Mouse (Mus musculus) left cerebral cortex, postnatal 14 days (tissue): Measurements from ENCODE around the gene Depdc5. TPM values are rescaled to one million over a fixed set of nuclear protein-coding genes. Genes with fewer than 3 reads are reported as not detected.
"Not testable (repeated sequence)": the region's sequence is repeated elsewhere in the genome, so short reads cannot be mapped to it uniquely, and the experiment has no call there.

ENCODE experiments used
- DNase-seq, 2 experiments: peaks; one replicate each; pipeline ENCODE4 v3.0.0; 2021 to 2022; ENCODE audit warnings: low spot score in 2 of 2, mixed read lengths in 1 of 2
- intact Hi-C: fragments of 180-260 bp; cut with DNase I; formaldehyde crosslinking; loops from one replicate; pipeline ENCODE4 v1.15.1; 2025
- total RNA-seq, 2 experiments: library from RNA; stranded (reverse); gene quantifications; 2 replicates each; pipeline ENCODE4 v1.2.3; 2021

The Depdc5 gene
- total RNA-seq, 2 experiments from 2014 or later, result 56.0 to 61.8 TPM

DNA sequence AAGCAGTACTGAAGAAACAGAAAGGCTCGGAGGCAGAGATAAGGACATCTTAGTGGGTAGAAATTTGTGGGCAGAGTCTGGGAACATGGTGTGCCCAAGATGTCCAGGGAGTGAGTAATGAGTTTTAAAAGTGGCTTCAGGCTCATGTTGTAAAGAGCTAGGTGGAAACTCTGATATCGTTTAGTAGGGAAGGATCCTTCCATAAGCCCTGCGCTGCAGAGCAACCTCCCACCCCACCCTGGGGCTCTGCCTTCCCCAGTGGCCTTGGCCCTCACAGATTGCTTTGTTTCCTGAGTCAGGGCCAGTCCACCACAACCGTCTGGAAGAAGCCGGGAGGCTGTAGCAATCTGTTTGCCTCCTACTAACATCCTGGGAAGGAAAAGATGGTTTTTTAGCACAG is 152.1 kb downstream of the Depdc5 start:
- intact Hi-C loops, result no loop called here
- peak in 1 of 2 experiments; percentile 64 for DNase-seq

DNA sequence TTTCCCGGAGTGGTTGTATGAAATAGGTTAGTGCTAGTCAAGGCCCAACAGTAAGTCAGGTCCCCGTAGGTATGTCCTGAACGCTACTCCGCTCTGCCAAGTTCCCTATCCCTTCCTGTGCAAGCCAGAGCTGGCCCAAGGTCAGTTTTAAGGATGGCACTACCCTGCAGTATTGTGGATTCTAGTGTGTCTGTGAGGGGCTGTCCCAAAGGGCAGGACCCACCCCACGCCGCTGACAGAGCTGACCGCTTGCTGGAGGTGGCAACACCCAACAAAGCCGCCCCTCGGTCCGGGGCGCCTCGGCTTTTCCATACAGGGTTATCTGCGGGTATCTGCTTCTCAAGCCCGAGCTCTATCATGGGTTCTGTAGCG is 154.7 kb downstream of the Depdc5 start:
- no peak for DNase-seq
- intact Hi-C loops, result loop anchor here (2.0 kb wide), 1 partner anchor 27 kb away; no protein-coding TSS in a partner anchor

DNA sequence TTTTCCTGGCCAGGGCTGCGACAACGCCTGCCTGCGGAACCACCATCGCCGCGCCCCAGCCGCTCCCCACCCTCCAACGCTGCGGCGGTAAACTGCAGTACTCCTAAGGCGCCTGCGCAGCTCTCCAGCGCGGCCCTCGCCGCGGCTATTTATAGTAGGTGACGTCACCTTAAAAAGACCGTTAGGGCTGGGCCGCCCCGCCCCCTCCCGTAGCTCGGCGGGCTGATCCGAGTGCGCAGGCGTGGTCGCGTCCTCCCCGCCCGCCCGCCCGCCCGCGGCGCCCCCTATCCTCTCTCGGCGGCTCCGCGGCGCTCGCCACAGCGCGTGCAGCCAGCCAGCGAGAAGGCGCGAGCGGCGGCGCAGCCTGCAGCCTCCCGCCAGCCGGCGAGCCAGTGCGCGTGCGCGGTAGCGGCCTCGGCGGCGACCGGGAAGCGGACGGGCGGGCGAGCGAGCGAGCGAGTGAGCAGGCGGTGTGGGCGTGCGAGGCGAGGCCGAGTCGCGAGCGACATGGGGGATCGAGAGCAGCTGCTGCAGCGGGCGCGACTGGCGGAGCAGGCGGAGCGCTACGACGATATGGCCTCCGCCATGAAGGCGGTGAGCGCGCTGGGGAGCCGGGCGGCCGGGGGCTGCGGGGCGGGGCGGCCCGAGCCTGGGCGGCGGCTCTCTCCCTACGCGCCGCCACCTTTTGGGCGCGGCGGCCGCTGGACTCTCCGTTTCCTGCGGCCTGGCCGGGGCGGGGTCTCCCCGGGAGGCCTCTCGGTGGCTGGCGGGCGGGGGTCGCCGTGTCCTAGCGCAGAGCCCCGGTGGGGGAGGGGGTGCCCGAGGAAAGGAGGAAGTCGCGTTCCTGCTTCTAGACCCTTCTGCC is 155.3 kb downstream of the Depdc5 start, which contains the start of gene Ywhah:
TSS of gene Ywhah (plus strand) at position 256 of the 865 bp plus-strand sequence.
- peak; percentile 98 to 99 for DNase-seq
- intact Hi-C loops, result loop anchor here (2.0 kb wide), 1 partner anchor 28 kb away; no protein-coding TSS in a partner anchor

DNA sequence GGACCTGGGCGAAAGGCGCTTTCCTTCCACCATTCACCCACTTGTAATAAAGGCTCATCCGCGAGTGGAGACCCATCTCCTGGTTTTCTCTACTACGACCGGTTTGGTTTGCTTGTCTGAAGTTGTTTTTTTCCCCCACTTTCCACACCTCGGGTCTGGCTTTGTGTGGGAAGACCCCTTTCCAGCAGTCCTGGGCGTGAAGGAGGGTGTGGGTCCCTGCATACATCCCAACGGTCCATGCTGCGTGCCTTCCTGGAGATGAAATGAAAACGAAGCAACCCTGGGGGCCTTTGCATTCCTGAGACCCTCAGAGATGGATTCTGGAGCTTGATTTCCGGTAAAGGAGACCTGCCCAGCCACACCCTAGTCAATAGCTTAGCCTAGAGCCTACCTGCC is 155.9 kb downstream of the Depdc5 start:
- intact Hi-C loops, result loop anchor here (2.0 kb wide), 1 partner anchor 29 kb away; no protein-coding TSS in a partner anchor
- no peak for DNase-seq

DNA sequence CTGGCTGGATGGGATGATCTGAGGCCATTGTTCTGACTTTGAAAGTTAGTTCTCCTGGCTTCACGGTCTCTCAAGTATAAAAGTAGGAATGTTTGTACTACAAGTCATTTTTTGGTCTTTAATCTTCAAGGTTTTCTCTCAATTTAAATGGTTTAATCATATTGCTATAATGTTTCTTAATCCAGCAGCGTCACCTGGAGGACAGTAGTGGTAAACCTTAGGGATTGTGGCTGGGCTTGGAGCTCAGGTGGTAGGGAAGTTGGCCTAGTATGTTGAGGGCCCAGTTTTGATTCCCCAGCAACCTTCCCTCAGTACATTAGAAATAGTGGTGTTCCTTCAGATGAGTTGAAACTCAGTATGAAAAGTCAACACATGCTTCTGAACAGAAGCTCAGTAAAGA is 158.1 kb downstream of the Depdc5 start:
- DNase-seq, result no peak
- intact Hi-C loops, result loop anchor here (10.0 kb wide), 1 partner anchor 67 kb away; no protein-coding TSS in a partner anchor

DNA sequence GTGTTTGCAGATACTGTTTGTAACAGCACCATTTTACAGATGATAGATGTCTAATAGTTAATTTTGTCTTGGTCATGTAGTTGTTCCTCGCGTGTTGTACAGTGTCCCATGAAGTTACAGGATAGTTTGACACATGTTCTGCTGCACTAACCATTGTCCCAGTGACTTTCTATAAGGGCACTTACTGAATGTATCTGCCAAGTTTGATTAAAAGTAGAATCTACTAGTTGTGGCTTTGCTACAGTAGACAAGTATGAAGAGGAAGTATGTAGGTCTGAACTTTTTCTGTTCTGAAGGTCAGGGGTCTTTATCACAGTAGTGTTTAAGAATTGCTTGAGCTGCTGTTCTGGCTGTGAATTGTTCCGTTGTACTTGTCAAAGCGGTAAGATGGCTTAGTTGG is 159.8 kb downstream of the Depdc5 start:
- intact Hi-C loops, result loop anchor here (10.0 kb wide), 1 partner anchor 69 kb away; no protein-coding TSS in a partner anchor

DNA sequence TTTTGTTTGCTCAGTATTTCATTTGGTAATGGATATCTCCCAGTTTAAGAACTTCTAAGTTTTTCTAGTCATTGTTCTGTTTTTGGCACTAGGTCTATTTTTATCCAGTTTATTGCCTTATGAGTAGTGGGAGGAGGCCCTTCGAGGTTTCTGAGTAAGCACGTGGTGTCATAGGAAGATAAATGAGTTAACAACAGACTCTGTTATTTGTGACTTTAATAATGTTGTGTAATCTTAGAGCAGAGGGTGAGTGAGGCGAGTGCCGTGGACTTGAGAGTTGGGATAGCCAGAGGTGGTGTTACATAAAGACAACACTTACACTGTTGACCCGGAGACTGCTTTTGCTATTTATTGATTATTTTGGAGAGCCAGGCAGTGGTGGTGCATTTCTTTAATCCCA is 161.0 kb downstream of the Depdc5 start:
- intact Hi-C loops, result loop anchor here (10.0 kb wide), 1 partner anchor 70 kb away; no protein-coding TSS in a partner anchor
- no peak for DNase-seq

More for the DNA sequence above, 159.8 kb downstream of the Depdc5 start:
- no peak for DNase-seq

DNA sequence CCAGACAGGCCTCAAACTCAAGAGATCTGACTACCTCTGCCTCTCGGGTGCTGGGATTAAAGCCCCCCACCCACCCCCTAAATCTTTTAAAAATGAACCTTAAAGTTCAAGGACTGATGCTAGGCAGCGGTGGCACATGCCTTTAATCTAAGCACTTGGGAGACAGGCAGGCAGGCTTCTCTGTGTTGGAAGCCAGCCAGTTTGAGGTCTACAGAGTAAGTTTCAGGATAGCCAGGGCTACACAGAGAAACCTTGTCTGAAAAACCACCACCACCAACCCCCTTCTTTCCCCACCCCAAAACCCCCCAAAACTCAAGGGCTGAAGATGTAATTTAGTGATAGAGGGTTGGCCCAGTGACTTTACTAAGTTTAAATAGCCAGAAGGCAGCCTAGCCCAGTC is 165.2 kb downstream of the Depdc5 start:
- intact Hi-C loops, result loop anchor here (10.0 kb wide), 1 partner anchor 74 kb away; no protein-coding TSS in a partner anchor
- no peak for DNase-seq

DNA sequence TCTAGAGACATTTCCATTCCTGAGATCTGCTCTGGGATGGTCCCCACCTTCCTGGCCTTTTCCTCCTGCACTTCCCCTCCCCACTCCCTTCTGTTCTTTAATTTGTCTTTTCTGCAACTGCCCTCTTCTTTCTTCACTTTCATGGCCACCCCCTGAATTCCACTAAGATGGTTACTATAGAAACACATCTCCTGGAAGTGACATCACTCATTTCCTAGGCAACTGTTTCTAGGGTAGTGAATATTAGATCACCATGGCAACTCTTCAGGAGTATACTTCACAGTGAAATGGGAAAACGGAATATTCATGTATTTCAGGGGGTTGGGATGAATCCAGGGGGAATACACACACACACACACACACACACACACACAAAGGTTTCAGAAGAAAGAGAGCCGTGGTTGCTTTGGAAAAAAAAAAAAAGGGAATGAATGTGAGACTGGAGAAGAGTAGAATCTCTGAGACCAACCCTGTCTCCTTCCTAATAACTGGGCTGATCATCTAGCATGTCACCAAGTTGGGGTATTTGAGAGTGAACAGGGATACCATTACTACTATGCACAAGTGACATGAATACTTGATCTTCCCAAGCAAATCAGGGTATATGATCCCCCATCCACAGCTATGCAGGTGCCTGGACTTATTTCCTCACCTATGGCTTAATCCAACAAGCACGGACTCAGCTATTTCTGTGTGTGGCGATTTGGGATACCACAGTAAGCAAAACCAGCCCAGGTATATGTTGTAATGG is 167.1 kb downstream of the Depdc5 start:
- peak; percentile 54 to 83 for DNase-seq
- intact Hi-C loops, result loop anchor here (5.0 to 10.0 kb wide), 3 partner anchors 98 to 176 kb away; partner anchors contain the start of gene Prr14l

DNA sequence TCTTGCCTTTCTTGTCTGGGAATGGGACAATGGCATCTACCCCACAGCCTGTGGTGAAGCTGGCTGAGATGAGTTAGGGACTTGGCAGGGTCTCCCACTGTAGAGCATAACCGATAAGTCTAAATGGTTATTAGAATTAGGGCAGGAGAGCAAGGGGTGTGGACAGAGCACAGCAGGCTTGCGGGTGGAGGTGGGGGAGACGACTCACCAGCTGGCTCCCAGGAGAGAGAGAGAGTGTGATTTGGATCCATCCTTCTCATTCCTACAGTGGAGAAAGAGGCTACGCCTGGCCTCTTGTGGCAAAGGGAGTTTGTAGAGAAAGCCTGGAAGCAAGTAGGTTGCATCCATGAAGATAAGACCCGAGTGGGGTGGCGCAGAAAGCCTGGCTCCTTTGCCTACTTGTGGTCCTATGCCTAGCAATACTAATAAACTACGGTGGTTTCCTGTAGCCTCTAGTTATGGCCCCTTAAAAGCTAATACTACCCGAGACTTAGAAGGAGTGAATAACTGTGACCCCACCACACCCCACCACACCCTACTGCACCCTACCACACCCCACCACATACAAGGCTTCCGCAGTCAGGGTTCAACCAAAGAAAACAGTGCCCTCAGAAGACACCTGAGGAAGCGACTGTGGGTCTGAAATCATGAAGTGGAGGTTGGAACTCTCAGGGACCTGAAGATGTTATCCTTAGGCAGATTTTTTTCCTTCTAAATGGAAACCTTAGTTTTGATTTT is 168.7 kb downstream of the Depdc5 start:
- DNase-seq, result no peak
- intact Hi-C loops, result loop anchor here (5.0 to 10.0 kb wide), 3 partner anchors 100 to 177 kb away; partner anchors contain the start of gene Prr14l

DNA sequence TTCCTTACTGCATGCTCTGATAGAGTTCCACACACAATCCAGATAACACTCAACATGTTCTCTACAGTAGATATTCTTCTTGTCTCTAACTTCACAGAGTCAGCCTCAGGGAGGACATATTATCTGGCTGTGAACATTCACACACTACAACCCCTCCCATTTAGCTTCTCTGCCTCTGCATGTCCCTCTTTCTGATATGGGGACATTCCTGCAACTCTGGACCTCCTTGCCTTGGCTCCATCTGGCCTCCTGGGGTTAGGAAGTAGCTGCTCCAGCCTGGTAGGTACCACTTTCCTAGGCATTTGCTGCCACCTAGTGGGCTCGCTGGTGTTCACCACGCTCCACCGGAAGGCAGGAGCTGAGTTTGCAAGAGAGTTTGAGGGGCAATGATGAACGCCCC is 169.6 kb downstream of the Depdc5 start:
- peak; percentile 77 to 84 for DNase-seq
- intact Hi-C loops, result loop anchor here (5.0 to 10.0 kb wide), 3 partner anchors 101 to 178 kb away; partner anchors contain the start of gene Prr14l

DNA sequence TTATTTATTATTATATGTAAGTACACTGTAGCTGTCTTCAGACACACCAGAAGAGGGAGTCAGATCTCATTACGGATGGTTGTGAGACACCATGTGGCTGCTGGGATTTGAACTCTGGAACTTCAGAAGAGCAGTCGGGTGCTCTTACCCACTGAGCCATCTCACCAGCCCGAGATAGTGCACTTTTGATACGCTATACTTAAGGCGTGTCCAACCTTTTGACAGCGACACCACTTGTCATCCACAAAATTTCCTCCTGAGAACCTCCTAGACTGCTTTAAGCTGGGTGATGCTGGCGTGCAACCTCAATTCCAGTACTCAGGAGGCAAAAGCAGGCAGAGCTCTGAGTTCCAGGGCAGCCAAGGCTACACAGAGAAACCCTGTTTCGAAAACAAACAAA is 170.1 kb downstream of the Depdc5 start:
- intact Hi-C loops, result loop anchor here (5.0 to 10.0 kb wide), 3 partner anchors 101 to 179 kb away; partner anchors contain the start of gene Prr14l
- not testable (repeated sequence) for DNase-seq

DNA sequence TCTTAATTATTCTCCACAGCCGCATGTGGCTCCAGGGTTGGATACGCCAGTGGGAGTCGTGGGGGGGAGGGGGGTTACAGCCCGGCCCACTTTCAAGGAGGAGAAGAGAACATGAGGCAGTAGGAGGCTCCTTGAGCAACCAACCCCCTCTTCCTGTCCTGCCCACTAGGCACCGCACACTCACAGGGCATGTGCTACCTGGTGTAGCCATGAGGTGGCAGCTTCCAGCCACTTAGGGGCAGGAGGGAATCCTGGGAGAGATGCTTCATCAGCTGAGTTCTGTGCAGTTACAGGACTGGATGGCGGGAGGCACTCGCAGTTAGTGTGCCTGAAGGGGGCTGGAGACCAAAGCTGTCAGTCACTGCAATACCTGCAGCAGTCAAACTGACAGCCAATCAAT is 170.6 kb downstream of the Depdc5 start:
- no peak for DNase-seq
- intact Hi-C loops, result loop anchor here (5.0 to 10.0 kb wide), 3 partner anchors 102 to 179 kb away; partner anchors contain the start of gene Prr14l

DNA sequence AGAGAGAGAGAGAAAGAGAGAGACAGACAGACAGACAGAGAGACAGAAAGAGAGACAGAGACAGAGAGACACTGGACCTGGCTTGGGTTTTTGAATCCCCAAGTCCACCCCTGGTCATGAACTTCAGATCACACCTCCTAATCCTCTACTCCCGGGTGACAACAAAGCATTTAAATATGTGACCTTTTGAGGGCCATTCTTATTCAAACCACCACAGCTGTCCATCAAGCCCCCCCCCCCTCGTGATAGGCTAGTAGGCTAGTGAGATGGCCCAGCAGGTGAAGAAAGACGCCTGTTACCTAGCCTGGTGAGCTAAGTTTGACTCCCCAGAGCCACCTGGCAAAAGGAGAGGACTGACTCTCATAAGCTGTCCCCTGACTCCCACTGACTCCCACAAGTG is 171.4 kb downstream of the Depdc5 start:
- DNase-seq, result no peak
- intact Hi-C loops, result loop anchor here (5.0 to 10.0 kb wide), 3 partner anchors 103 to 180 kb away; partner anchors contain the start of gene Prr14l

DNA sequence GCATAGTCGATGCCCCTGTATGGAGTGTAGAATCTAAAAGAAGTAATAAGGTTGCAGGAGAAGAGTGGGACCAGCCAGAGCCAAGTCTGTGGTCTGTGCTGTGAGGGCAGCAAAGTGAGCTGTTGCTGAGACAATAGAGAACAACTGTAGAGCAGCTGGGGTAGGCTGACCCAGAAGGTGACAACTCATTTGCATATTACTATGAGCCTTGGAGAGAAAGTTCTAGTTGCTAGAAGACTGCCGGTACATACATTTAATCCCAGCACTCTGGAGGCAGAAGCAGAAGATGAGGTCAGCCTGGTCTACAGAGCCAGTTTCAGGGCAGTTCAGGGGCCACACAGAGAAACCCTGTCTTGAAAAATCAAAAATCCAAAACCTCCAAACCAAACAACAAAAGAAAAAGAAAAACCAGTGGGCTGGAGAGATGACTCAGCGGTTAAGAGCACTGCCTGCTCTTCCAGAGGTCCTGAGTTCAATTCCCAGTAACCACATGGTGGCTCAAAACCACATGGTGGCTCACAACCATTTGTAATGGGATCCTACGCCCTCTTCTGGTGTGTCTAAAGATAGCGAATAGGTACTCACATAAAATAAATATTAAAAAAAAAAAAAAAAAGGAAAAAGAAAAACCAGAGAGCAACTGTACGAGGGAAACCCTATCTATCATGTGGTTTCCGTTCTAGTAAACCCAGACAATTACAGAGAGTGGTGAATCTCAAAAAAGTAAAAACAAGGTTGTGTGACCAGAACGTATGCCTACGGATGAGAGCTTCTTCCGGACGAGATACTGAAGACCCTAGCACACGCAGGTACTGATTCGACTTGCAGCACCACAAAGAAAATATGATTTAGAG is 175.4 kb downstream of the Depdc5 start:
- no peak for DNase-seq
- intact Hi-C loops, result loop anchor here (1.0 to 10.0 kb wide), 2 partner anchors 104 to 184 kb away; partner anchors contain the start of gene Prr14l

DNA sequence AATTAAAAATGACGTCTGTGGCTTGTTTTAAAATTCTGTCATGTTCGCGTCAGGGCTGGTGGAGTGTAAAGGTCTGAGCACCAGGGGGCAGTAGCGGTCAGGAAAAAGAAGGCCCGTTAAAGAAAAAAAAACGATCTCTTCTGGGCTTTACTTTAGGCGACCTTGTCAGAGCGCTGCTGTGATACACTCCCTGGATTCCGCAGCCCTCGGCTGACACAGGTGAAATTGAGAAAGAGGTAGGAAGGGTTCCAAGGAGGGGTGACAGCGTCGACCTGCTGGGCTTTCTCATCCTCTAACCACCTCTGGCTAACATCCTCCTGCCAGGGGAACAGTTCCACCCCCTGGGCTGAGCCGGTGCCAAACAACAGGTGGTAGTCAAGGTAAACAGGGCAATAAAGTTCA is 176.0 kb downstream of the Depdc5 start:
- DNase-seq, result peak in 1 of 2 experiments; percentile 74
- intact Hi-C loops, result loop anchor here (1.0 to 10.0 kb wide), 2 partner anchors 104 to 185 kb away; partner anchors contain the start of gene Prr14l

DNA sequence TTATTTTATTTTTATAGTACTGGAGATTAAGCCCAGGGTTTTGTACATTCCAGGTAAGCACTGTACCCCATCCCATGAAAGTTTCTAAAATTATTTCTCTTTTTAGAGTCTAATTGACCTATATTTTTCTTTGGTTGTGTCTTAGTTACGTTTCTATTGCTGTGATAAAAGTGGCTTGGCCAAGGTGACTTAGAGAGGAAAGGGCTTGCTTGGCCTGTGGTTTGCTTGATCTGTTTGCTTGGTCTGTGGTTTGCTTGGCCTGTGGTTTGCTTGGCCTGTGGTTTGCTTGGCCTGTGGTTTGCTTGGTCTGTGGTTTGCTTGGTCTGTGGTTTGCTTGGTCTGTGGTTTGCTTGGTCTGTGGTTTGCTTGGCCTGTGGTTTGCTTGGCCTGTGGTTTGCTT is 177.2 kb downstream of the Depdc5 start:
- intact Hi-C loops, DNase-seq: not testable (repeated sequence)

DNA sequence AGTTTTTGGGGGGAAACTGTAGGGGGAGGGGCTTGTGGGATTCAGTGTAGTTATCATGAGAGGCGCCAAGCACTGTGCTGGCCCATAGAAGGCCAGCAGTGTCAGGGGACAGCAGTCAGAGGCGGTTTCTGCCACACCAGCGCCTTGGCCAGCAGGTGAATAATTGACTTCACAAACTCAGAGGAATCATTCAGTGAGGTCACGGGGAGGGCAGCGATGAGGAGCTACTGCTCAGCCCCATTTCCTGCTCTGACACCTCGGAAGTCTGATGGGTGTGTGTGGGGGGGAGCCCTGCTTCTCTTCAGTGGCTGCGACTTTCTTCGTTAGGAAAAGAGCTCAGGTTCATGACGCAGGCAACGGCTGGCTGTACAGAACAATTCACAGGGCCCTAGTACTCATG is 179.9 kb downstream of the Depdc5 start:
- no peak for DNase-seq
- intact Hi-C loops, result no loop called here
